Mouse (Mus musculus) hematopoietic multipotent progenitor cell, adult 10-12 weeks (in vitro differentiated cells): ENCODE data around the gene Olfr1564. TPM values are rescaled to one million over a fixed set of nuclear protein-coding genes. Genes with fewer than 3 reads are reported as not detected.

ENCODE experiments used
- polyA plus RNA-seq: library from polyadenylated mRNA; stranded (reverse); fragments of >175 nt; gene quantifications from 2 replicates; pipeline ENCODE4 v1.2.3, GENCODE M21; 2012; ENCODE audit warnings: low replicate concordance

The Olfr1564 gene
- not detected in 2 replicates for polyA plus RNA-seq

DNA sequence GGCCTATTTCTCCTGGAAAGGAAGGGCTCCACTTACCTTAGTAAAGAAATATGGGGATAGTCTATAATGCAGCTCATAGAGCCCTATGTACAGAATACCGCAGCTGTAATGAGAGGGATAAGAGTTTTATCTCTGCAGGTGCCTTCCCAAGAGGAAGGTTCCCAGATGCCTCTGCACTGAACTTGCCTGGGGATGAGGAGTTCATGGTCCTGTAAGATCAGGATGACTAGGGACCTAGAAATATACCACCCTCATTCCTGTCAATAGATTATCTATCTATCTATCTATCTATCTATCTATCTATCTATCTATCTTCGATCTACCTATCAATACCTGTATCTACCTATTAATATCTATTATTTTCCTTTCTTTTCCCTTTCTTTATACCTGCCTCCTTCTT, at the start of gene Olfr1564:
TSS of gene Olfr1564 (minus strand) at position 101 of the 400 bp plus-strand sequence.

DNA sequence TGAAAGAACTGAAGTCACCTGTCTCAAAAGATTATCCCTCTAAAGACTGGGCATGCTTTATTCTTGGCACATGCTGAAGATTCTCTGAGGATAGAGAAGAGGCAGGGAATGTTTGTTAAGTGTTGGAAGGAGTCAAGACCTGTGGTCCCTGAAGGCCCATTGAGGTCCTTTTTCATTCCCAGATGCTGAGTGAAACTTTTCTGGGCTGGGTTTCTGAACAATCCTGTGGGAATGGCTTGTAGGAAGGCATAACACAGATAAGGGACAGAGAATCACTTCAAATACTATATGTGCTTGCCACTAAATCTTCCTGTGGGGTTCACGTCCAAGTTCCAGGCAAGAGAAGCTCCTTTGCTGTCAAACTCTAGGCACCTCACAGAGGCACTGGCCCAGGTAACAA, 42.9 kb upstream of the Olfr1564 start, which contains the start of gene Olfr63:
TSS of gene Olfr63 (plus strand) at position 301 of the 400 bp plus-strand sequence.

DNA sequence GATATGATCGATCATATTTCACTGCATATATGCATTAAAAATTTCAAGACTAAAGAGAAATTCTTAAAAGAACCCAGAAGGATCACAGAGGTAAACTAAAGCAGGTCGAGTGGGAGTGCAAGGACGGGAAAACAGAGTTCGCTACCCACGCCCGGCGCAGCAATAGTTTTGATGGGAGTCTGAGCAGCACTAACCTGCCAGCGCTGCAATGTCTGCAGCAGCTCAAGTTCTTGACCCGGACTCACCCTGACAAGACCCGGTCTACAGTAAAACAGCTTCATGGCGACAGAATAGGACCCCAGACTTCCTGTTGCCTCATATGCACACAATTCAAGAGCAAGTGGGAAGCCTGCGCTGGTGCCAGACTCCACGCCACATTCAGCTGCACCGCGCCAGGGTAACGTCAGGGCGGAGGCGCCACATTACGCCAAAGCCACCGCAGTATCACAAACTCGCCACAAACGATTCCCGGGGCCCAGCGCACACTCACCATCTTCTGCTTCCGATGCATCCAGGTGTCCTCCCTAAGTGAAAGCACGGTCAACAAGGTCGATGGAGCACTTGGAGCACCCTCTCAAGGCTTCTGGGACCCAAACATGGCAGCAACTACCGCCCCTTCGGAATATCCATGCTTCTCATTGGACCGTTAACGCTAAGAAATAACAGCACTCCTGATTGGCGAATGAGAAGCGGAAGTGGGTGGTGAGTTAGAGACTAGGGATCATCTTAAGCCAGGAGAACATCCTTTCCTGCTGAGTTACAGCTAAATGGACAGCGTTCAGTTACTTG, 33.2 kb upstream of the Olfr1564 start, which contains the start of gene Zfp955a:
TSS of gene Zfp955a (minus strand) at position 616 of the 789 bp plus-strand sequence.

GRCm38 (mm10) chr17:33191002-33191401, 30.5 kb downstream of the Olfr1564 start, which contains the start of gene Olfr239:
Gene Olfr239 (plus strand): TSS chr17:33191302.

DNA sequence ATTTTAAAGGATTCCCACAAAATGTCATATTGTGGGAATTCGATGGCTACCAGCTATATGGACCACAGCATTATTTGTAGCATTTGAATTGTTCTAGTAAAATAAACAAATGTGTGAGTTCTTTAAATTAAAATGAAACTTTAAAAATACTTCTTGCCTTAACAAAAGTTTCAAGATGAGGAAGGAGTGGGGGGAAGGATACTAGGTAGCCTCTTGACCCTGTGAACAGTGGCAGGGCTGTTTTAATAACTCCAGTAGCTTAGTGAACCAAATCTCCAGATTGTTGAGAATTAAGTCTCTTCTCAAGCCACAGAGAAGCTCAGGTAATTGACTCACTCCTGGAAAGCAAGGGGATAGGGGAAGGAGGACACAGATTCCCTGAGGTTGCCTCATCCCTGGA, 53.3 kb downstream of the Olfr1564 start, which contains the start of gene Olfr55:
TSS of gene Olfr55 (plus strand) at position 301 of the 400 bp plus-strand sequence.

Other genes starting within 250 kb of the Olfr1564 start
- 0.28 and 1.1 TPM in 2 replicates for gene Zfp952, start 228.6 kb downstream of the Olfr1564 start, polyA plus RNA-seq
- gene Zfp763, start 188.3 kb downstream of the Olfr1564 start, polyA plus RNA-seq, result 0.19 and 0.31 TPM in 2 replicates
- gene 4921501E09Rik, start 153.6 kb downstream of the Olfr1564 start, polyA plus RNA-seq, result not detected in 2 replicates
- gene Zfp563, start 132.4 kb downstream of the Olfr1564 start, polyA plus RNA-seq, result 0.36 and 1.0 TPM in 2 replicates
- gene Morc2b, start 82.0 kb downstream of the Olfr1564 start, polyA plus RNA-seq, result not detected in 2 replicates
- gene Olfr55, start 53.2 kb downstream of the Olfr1564 start, polyA plus RNA-seq, result not detected in 2 replicates
- not detected in 2 replicates for gene Olfr239, start 30.4 kb downstream of the Olfr1564 start, polyA plus RNA-seq
- 0.14 and 0.30 TPM in 2 replicates for gene Zfp955a, start 33.5 kb upstream of the Olfr1564 start, polyA plus RNA-seq
- not detected in 2 replicates for gene Olfr63, start 43.0 kb upstream of the Olfr1564 start, polyA plus RNA-seq
- 0.16 and 0.43 TPM in 2 replicates for gene Zfp955b, start 67.9 kb upstream of the Olfr1564 start, polyA plus RNA-seq
- gene Zfp81, start 137.2 kb upstream of the Olfr1564 start, polyA plus RNA-seq, result 0.14 and 0.68 TPM in 2 replicates
- gene Zfp101, start 173.0 kb upstream of the Olfr1564 start, polyA plus RNA-seq, result 0.16 and 0.28 TPM in 2 replicates
- gene Actl9, start 211.2 kb upstream of the Olfr1564 start, polyA plus RNA-seq, result not detected in 2 replicates